Mouse (Mus musculus) ES-CJ7 (cell line): Measurements from ENCODE around the gene Cds1.

Experiments used
- DNase-seq: peaks from one replicate; pipeline ENCODE4 v3.0.0; 2011; ENCODE audit warnings: low read depth, low spot score

The Cds1 gene

GRCm38 (mm10) chr5:101764554-101765347, at the start of gene Cds1:
TSS of gene Cds1 (plus strand) at chr5:101765130.
- DNase-seq, result peak; percentile 64

GRCm38 (mm10) chr5:101724216-101724615, 40.7 kb upstream of the Cds1 start:
- no peak for DNase-seq

- no peak for DNase-seq
Observed at GRCm38 (mm10) chr5:101724756-101725155, 40.2 kb upstream of the Cds1 start.

- no peak for DNase-seq
Observed at GRCm38 (mm10) chr5:101725703-101726102, 39.2 kb upstream of the Cds1 start.

- no peak for DNase-seq
Observed at GRCm38 (mm10) chr5:101726371-101726770, 38.6 kb upstream of the Cds1 start.

GRCm38 (mm10) chr5:101728304-101728905, 36.5 kb upstream of the Cds1 start:
- no peak for DNase-seq

GRCm38 (mm10) chr5:101737341-101737740, 27.6 kb upstream of the Cds1 start:
- DNase-seq, result no peak

- DNase-seq, result no peak
Observed at GRCm38 (mm10) chr5:101740471-101741223, 24.3 kb upstream of the Cds1 start.

GRCm38 (mm10) chr5:101741224-101741591, 23.7 kb upstream of the Cds1 start:
- no peak for DNase-seq

GRCm38 (mm10) chr5:101742014-101742413, 22.9 kb upstream of the Cds1 start:
- no peak for DNase-seq

- DNase-seq, result no peak
Observed at GRCm38 (mm10) chr5:101742425-101742824, 22.5 kb upstream of the Cds1 start.

- no peak for DNase-seq
Observed at GRCm38 (mm10) chr5:101744886-101745285, 20.0 kb upstream of the Cds1 start.

GRCm38 (mm10) chr5:101753680-101754079, 11.2 kb upstream of the Cds1 start:
- DNase-seq, result no peak

GRCm38 (mm10) chr5:101757669-101758068, 7.3 kb upstream of the Cds1 start:
- no peak for DNase-seq

GRCm38 (mm10) chr5:101761685-101762084, 3.2 kb upstream of the Cds1 start:
- no peak for DNase-seq

- DNase-seq, result peak; percentile 42
Observed at GRCm38 (mm10) chr5:101763571-101763970, 1.4 kb upstream of the Cds1 start.

GRCm38 (mm10) chr5:101765390-101765901, 516 bp downstream of the Cds1 start:
- no peak for DNase-seq

- DNase-seq, result peak; percentile 20
Observed at GRCm38 (mm10) chr5:101766248-101766647, 1.3 kb downstream of the Cds1 start.

GRCm38 (mm10) chr5:101767086-101767485, 2.2 kb downstream of the Cds1 start:
- DNase-seq, result no peak

GRCm38 (mm10) chr5:101767486-101767885, 2.6 kb downstream of the Cds1 start:
- DNase-seq, result peak; percentile 39

GRCm38 (mm10) chr5:101768558-101768957, 3.6 kb downstream of the Cds1 start:
- no peak for DNase-seq

- DNase-seq, result no peak
Observed at GRCm38 (mm10) chr5:101772621-101773020, 7.7 kb downstream of the Cds1 start.
